Mouse (Mus musculus): ENCODE measurements around the gene Pgp.

- TF ChIP-seq CTCF (IDR thresholded peaks at IDR 0.05) (no peak), EP300 (IDR thresholded peaks at IDR 0.05) (no peak)
These were observed 47.1 kb upstream of the Pgp start for GRCm38 (mm10) chr17:24423114-24423513.

All from lung, postnatal 0 days (tissue).